Mouse (Mus musculus) right cerebral cortex, postnatal 36 days (tissue): ENCODE data around the gene Soat2.

Source experiments
- DNase-seq, 2 experiments: peaks; one replicate each; pipeline ENCODE4 v3.0.0; 2022; ENCODE audit warnings: low spot score in 2 of 2, mixed read lengths in 1 of 2

The Soat2 gene

GRCm38 (mm10) chr15:102188883-102189282 lies 38.6 kb downstream of the Soat2 start:
- no peak for DNase-seq

- DNase-seq, result no peak
Measured at GRCm38 (mm10) chr15:102191699-102192098, 41.4 kb downstream of the Soat2 start.

GRCm38 (mm10) chr15:102192271-102192812 lies 42.0 kb downstream of the Soat2 start:
- no peak for DNase-seq

GRCm38 (mm10) chr15:102192820-102193386 lies 42.6 kb downstream of the Soat2 start:
- DNase-seq, result no peak

GRCm38 (mm10) chr15:102193652-102194051 lies 43.3 kb downstream of the Soat2 start:
- DNase-seq, result no peak

GRCm38 (mm10) chr15:102194439-102194838 lies 44.1 kb downstream of the Soat2 start:
- no peak for DNase-seq

- no peak for DNase-seq
Measured at GRCm38 (mm10) chr15:102195373-102195772, 45.0 kb downstream of the Soat2 start.

- no peak for DNase-seq
Measured at GRCm38 (mm10) chr15:102198841-102199240, 48.5 kb downstream of the Soat2 start.

- DNase-seq, result peak; percentile 91 to 94
Measured at GRCm38 (mm10) chr15:102202971-102203834, 52.9 kb downstream of the Soat2 start, which contains the start of gene Zfp740. TSS of gene Zfp740 (plus strand) at chr15:102203249.

- peak; percentile 62 to 75 for DNase-seq
Measured at GRCm38 (mm10) chr15:102203835-102204381, 53.6 kb downstream of the Soat2 start.

GRCm38 (mm10) chr15:102204674-102205505 lies 54.6 kb downstream of the Soat2 start, which contains the start of gene Csad:
TSS of gene Csad (minus strand) at chr15:102204724.
- no peak for DNase-seq

- peak; percentile 34 to 35 for DNase-seq
Measured at GRCm38 (mm10) chr15:102205779-102206178, 55.5 kb downstream of the Soat2 start.

GRCm38 (mm10) chr15:102207351-102207750 lies 57.0 kb downstream of the Soat2 start:
- DNase-seq, result no peak

- no peak for DNase-seq
Measured at GRCm38 (mm10) chr15:102208092-102208561, 57.8 kb downstream of the Soat2 start.

GRCm38 (mm10) chr15:102209114-102209513 lies 58.8 kb downstream of the Soat2 start:
- no peak for DNase-seq

GRCm38 (mm10) chr15:102210816-102211215 lies 60.5 kb downstream of the Soat2 start:
- no peak for DNase-seq

GRCm38 (mm10) chr15:102211895-102212294 lies 61.6 kb downstream of the Soat2 start:
- DNase-seq, result no peak
